Mouse (Mus musculus) lung, adult 2 months (tissue): ENCODE measurements around the gene Tinf2.

Source experiments
- CTCF ChIP-seq: fragments of 200-500 bp; IDR thresholded peaks from 2 replicates; pipeline ENCODE4 v1.5.1; 2011; ENCODE audit warnings: mild to moderate bottlenecking, low read length, control low read depth; ENCODE audit not compliant: insufficient read depth
- POLR2A ChIP-seq: fragments of 200-500 bp; IDR thresholded peaks from 2 replicates; pipeline ENCODE4 v1.6.1; 2011; ENCODE audit warnings: low read depth, mild to moderate bottlenecking, control low read depth, low read length, borderline replicate concordance; ENCODE audit errors: extremely low read depth

DNA sequence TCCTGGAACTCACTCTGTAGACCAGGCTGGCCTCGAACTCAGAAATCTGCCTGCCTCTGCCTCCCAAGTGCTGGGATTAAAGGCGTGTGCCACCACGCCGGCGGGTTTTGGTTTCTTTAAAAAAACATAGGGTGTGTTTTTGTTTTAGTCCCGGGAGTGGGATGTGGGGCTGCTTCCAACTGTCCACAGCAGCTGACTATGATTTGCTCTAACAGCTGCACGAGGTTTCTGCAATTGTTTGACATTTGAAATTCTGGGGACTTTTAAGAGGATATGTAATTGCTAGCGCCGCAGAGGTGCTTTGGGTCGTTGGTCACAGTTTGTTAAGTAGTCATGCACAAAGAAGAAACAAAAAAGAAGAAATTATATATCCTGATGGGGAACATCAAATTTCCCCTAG lies 7.8 kb upstream of the Tinf2 start:
- no peak for TF ChIP-seq CTCF
- no peak for TF ChIP-seq POLR2A
